Mouse (Mus musculus): ENCODE data around the gene Chpf2. TPM values are rescaled to one million over a fixed set of nuclear protein-coding genes. Genes with fewer than 3 reads are reported as not detected.

Chpf2 gene
- polyA plus RNA-seq, 2 experiments from 2014 or later, result 8.3 to 17.8 TPM

DNA sequence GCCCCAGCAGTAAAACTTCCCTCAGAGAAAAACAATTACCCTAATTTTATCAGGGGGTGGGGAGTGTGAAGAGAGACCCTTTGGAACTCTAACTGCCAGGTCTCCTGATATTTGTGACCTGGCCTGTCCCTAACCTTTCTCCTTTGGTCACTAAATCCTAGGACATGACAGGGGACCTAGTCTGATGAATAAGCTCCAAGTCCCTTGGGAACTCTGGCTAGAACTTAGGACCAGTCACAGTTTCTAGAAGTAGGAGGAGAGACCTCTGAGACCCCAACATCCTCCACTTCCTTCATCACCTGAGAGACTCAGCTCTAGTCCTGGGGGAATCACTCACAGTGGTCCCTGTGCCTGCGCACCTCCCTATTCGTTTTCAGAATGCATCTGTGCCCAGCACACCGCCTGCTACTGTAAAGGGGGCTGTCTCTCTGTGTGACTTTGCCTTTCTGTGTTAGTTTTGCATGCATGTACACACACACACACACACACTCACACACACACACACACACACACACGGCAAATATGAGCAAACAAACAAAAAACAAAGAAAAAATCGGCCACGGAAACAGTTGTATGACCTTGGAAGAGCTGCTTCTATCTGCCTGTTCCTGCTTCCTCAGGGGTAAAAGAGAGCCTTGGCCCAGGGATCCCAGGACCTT lies 18.9 kb downstream of the Chpf2 start:
- ATAC-seq, result no peak

DNA sequence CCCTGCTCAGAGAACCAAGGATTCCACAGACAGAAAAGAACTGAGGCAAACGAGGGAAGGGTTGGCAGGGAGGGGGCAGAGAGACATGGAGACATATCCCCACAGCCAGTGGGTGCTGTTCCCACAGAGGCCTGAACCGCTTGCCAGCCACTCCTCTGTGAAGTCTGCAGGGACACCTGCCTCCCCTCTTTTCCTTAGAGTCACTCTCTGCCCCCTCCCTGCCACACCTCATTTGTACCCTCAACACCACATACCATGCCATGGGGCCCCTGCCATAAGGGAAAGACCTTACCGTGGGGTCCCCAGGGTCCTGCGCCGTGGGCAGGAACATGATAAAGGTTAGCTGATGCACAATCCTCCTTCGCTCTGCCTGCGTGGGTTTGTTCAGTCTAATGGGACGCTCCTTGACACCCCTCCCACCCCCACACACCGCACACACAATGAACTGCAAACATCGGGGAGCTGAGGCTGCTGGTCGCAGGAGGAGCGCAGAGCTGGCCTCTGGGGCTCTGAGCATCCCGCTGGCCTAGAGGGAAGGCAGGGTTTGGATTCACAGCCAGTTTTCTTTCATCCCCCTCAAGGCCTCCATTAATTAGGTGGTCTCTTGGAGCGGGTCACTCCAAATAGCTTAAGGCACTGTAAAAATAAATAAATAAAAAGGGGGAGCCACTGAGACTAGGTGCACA lies 19.6 kb downstream of the Chpf2 start:
- no peak for ATAC-seq

DNA sequence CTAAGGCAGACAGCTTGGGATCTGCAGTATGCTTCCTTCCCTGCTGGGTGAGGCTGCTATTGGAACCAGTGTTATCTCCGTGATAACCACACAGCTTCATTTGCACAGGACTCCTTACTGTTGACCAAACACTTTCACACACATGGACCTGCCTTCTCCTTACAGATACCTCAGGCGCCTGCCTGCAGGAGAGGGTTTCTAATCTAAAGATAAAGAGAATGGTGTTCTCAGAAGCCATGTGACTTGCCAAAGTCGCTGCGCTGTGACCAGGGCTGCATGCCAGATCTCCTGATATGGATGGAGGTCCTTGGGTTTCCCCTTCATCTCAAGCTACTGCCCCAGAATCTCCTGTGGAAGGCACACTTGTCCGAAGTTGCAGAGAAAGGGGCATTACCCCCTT lies 22.8 kb downstream of the Chpf2 start:
- ATAC-seq, result no peak

DNA sequence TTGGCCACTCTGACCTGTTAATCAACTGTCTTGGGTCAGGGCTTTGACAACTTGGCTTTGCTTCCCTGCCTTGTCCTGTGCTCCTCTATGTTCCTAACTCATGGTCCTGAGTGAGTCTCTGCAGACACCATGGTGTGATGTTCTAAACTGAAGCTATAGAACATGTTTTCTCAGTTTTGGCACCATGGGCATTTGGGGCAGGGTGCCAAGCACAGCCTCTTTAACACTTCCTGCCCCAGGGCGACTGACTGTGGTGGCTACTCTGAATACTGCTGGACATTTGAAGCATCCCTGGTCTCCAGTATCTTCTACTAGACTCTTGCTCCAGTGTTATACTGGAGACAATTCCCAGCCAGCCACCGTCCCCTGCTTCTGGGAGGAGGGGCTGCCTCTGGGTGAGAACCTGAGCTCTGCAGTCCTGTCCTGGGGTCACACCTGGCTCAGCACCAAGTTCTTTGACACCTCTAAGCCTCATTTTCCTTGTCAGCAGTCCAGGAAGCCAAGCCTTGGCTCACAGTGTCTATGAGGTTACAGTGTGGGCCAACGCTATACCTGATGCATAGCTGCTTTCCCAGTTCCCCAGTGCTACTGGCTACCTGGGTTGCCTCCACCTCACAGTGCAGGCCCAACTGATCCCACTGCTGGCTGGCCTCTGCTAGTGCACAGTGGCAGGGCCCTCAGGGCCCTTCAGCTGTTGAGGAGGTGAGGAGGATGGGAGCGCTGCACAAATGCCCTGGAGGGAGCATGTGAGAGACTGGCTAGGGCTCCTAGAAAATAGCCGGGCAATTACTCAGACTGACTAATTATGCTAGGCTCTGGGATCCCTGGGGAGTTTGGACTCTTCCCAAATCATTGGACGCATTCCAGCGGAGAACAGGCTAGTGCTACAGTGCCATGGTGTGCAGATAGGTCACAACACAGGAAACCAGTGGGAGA lies 25.1 kb downstream of the Chpf2 start:
- ATAC-seq, result no peak

DNA sequence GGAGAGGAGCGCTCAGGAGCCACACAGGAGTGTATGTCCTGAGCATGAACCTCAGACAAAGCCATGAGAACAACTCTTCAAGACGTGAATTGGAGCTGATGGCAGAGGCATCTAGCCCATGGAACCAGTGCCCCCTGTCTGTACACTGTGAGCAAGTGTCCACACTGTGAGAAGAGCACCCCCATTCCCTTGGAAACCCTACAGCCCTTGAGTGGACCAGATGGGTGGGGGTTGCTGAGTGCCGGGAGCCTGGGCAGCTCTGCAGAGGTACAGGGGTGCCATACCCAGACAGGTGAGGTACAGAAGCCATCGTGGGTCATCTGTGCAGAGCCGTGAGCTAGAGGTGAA lies 25.7 kb downstream of the Chpf2 start:
- ATAC-seq, result no peak

DNA sequence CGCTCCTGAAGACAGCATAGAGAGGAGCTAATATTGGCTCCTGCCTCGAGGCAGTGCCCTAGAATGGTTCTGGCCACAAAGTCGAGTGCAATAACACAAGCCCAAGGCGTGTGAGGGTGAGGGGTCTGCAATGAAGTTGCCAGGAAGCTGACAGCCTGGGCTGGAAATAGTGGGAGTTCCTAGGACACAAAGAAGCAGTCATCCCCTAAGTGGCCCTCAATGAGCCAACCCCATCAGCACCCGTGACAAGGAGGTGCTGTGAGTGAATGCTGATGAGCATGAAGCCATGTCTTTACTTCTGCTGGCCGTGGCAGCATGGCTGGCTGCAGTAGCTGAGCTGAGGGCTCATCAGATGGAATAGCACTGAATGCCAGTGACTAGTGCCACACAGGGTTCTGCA lies 28.6 kb downstream of the Chpf2 start:
- ATAC-seq, result no peak

DNA sequence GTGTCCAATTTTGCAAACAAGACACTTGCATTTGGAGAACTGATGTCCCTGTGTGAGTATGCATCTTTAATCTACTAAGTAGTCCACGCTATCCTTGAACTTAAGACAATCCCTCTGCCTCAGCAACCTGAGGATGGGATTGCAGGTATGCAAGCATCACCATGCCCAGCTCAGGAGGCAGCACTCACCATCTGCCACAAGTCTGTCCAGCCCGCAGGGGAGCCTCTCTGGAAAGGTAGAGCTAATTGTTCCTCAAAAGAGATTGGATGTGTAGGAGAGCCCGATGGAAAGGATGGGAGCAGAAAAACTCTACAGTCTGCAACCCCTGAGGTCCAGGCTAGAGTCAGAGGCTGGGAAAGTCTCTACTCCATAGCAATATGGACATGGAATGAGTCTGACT lies 32.4 kb downstream of the Chpf2 start:
- no peak for ATAC-seq

DNA sequence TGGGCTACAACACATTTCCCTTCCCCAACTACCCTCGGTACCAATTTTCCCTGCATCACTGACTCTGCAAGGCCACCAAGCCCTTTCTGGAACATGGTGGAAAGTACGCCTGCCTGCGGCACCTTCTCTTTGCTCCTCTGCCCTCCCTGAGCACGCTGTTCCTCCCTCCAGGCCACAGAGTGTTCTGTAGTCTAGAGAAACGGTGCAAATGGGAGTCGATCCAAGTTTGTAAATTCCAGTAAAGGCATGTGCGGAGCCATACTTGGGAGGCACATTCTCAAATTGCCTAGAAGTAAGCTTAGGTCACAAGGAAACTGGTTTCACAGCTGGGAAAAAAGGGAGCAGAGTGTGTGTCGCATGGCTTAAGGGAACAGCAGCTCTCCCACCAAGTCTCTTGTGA lies 33.6 kb downstream of the Chpf2 start:
- no peak for ATAC-seq

DNA sequence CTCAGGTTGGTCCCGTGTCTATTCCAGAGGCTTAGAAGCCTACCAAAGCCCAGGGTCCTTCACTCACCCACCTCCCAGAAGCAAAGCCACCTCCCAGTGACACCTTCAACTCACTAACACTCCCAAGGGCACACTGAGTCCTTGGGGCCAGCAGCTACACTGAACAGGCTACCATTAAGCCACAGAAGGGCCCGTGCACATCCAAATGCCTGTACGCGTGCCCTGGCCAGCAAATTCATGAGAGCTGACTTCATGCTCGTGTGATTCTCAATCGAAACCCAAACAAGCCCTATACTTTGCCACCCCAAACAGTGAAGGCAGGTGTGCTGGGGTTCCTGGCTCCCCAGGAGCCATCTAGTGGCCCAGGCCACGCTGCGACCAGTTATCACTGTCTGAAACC lies 34.1 kb downstream of the Chpf2 start:
- no peak for ATAC-seq

DNA sequence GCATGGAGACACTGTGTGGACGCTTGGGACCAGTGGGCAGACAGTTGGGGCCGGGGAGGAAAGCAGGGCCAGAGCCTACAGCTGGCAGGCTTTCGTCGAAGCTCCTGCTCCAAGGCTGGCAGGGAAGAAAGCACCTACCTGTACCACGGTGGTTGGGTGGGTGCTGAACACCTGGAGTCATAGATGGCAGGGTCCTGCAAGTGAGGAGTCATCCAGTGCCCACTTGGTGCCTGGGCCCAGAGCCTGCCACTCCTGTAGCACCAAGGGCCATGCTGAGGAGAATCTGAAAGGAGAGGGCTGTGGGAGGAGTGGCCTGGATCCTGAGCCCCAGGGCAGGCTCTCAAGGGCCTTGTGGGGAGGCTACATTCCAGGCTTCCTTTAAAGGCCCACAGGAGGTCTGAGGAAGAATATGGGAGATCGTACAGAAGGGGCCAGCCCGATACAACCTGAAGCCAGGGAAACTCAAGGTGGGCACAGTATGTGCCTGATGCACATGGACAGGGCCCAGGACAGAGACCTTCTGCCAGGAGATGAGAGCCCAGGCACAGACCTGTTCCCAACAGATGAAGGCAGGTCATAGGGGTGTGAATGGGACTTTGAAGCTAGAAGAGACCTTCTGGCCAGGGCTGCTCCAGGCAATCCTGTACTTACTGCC lies 36.0 kb downstream of the Chpf2 start:
- no peak for ATAC-seq

DNA sequence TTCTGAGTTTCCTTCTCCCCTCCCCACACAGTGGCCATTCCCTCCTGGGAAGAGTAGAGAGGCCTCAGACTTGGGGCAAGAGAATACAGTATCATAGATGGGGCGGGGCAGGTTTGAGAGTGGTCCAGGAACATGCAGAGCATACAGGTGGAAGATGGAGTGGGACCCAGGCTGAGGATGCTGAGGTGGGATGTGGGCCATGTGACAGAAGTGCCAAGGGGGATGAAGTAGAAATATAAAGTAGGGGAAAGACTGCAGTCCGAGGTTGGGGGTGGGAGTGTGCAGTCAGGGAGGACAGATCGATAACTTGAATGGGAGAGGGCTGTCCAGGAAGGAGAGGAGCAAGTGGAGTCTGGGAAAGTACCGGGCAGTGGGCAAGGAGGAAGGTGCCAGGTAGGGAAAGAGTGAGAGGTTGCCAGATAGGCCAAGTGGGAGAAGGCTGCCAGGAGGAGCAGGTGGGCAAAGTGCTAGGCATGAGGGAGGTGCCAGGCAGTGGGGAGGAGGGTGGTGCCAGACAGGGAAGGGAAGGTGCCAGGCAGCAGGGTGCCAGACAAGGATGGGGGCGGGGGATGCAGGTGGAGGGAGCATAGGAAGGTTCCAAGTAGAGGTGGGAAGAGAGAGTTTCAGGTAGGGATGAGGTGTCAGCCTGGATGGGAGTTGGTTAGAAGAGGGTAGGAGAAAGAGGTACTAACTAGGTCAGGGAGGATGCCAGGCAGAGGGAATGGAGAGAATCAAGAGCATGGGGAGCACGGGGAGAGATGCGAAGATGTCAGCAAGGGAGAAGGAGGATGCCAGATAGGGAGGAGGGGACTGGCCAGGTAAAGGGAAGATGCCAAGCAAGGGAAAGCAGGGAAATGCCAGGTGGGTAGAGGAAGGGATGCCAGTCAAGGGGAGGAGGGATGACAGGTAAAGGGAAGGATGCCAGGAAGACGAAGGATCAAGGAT lies 36.8 kb downstream of the Chpf2 start:
- no peak for ATAC-seq

DNA sequence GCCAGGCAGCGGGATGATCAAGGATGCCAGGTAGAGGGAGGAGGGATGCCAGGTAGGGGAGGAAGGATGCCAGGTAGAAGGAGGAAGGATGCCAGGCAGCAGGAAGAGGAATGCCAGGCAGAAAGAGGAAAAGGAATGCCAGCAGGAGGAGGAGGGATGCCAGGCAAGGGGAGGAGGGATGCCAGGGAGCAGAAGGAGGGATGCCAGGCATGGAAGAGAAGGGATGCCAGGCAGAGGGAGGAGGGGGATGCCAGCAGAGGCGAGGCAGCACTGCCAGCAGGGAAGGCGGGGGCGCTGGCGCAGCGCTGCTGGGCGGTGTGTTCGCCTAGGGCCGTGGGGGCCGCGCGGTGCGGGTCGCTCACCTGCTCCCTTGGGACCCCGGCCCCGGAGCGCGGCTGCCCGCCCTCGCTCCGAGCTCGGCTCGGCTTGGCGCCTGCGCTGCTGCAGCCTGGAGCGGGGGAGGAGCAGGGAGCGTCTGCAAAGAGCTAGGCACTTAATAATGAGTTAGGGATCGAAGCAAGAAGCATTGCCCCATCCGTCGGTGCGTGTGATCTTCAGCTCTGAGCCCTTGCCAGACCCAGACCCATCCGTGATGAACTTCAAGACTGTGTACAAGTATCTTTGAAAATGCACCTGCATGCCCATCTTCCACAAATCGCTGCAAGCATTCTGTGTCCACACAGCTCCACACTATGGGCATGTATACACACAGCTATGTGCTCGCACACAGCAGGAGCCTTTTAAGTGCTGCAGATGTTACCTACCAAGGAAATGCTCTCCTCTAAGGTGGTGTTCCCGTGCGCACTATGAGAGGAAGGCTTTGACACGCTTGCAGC lies 37.7 kb downstream of the Chpf2 start, which contains the start of gene Smarcd3:
Smarcd3 (minus strand) TSS at position 426 of the 836 bp plus-strand sequence.
- ATAC-seq, result no peak

DNA sequence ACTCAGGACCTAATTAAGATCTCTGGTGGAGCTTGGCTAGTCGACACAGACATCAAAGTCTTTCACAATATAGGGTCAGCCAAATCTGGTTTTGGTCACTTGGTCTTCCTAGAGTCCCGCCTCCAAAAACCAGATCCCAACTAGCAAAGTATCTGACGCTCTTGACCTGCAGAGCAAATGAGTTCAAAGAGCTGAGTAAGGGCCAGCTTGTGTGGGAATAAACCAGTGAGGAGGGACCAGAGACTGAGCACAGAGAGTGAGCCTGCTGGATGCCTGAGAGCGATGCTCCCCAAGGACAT lies 38.2 kb downstream of the Chpf2 start:
- no peak for ATAC-seq

DNA sequence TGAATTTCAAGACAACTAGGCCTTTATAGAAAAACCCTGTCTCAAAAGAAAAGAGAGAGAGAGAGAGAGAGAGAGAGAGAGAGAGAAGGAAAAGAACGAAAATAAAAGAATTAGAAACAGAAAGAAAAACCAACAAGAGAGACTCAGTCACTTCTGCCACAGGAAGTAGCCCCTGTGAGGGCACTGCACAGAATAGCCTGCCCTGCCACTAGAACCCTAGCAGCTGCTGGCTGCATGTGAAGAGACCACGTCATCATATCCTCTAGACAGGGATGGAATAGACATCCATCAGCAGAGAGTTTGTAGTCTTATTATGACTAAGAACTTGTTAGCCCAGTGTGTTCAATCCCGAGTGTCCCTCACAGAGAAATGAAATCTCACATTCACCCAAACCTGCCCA lies 43.2 kb downstream of the Chpf2 start:
- peak; percentile 72 for ATAC-seq

DNA sequence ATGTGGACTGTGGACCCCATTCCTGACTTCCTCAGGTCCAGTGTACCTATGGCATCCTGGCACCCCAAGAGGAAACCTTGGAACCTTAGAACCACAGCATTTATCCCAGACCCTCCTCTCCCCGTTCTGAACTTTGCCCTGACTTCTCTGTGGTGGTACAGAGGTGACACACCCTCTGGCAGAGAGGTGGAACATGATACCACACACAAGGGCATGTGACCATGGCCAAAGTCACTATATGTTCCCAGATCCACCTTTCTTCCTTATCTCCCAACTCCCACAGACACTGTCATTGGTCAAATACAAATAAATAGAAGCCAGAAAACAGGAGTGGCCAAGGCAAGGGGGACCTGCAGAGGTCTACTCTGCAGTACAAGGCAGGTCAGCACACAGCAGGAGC lies 48.6 kb downstream of the Chpf2 start:
- ATAC-seq, result no peak

DNA sequence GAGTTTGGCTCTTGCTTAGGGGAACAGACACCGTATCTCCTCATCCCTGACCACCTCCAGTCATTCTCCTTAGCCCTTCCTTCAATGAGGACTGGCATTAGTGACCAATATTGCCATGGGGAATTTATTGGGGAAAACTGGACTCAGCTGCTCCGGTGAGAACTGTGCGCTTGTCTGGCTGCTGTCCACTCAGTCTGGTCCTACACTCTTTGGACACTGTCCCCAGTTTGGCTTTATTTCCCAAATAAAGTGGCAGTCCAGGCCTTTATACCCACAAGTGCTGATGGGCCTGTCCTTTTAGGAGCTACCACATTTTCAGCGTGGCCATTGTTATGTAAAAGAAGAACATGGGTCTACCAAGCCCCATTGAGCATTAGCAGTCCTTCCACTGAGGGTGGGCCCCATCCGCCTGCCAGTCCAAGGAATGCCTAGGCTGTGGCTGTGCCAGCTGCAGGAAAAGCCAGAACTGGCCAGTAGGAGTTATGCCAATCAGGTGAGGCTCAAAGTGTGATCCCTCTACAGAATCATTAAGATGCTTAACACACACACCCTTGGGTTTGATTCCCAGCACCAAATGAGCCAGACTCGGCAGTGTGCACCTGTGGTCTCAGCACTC lies 49.1 kb downstream of the Chpf2 start:
- no peak for ATAC-seq

DNA sequence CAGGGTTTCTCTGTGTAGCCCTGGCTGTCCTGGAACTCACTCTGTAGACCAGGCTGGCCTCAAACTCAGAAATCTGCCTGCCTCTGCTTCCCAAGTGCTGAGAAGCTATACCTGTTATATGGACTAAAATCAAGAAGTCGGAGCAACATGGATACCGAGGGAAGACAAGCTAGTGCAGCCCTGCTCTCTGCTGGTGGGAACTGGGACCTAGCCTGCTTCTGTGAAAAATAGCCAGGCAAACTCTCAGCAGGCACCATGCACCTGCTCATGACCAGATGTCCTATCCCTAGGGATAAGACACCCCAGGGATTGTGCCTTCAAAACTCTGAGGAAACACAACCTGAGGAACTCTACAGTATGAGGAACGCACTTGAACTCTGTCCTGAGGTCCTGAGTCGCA lies 50.4 kb downstream of the Chpf2 start:
- no peak for ATAC-seq

DNA sequence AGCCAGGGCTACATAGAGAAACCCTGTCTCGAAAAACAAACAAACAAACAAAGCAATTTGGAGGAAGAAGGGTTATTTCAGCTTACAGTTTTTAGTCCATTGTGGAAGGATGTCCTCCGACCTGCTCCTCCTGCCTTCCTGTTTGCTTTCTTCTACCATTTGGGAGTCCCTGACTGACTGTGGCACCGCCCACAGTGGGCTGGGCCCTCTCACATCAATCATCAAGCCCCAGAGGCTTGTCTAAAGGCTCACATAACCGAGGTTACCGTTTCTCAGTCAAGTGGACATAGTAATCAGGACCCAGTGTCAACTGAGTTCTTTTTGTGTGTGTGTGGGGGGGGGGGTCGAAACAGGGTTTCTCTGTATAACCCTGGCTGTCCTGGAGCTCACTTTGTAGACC lies 51.6 kb downstream of the Chpf2 start:
- no peak for ATAC-seq

DNA sequence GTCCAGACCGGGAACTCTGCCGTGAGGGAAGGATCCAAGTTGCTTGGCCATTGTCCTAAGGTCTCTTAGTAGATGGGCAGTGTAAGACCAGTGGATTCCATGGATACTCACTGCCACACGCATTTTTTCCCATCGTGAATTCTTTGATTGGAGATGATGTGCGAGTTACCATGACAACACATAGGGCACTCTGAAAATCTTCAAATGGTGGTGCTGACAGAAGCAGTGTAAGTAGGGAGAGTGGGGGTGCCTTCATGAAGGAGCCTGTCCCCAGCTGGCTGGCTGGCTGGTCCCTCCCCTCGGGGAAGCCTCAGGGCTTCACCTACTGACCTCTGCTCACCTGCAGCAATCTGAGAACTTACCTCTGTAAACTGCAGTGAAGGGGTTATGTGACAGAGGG lies 52.5 kb downstream of the Chpf2 start:
- ATAC-seq, result no peak
